Mouse (Mus musculus): ENCODE results near the gene Gmpr.

The Gmpr gene

DNA sequence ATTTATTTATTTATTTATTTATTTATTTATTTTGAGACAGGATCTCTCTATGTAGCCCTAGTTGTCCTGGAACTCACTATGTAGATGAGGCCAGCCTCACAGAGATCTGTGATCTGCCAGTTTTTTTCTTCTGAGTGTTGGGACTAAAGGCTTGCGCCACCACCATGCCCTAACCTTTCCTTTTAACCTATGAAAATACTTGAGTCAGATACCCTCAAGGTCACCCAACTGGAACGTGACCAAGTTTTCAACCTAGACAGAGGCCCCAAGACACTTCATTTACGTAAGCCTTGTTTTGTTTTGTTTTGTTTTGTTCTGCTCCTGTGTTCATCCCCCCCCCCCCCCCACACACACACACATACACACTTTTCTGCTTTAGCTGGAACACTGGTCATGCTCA, 1.7 kb upstream of the Gmpr start:
- no peak for DNase-seq (ENCODE audit: low read depth)

- no peak for DNase-seq (ENCODE audit: low read depth)
Observed at GRCm38 (mm10) chr13:45508495-45508894, 1.3 kb downstream of the Gmpr start.

- no peak for DNase-seq (ENCODE audit: low read depth)
Observed at GRCm38 (mm10) chr13:45509366-45509765, 2.1 kb downstream of the Gmpr start.

- DNase-seq (ENCODE audit: low read depth) = no peak
Observed at GRCm38 (mm10) chr13:45511706-45512435, 4.6 kb downstream of the Gmpr start.

GRCm38 (mm10) chr13:45512531-45512930, 5.3 kb downstream of the Gmpr start:
- DNase-seq (ENCODE audit: low read depth) = no peak

GRCm38 (mm10) chr13:45513009-45513984, 6.1 kb downstream of the Gmpr start:
- DNase-seq (ENCODE audit: low read depth) = no peak

- DNase-seq (ENCODE audit: low read depth) = no peak
Observed at GRCm38 (mm10) chr13:45514115-45514514, 6.9 kb downstream of the Gmpr start.

DNA sequence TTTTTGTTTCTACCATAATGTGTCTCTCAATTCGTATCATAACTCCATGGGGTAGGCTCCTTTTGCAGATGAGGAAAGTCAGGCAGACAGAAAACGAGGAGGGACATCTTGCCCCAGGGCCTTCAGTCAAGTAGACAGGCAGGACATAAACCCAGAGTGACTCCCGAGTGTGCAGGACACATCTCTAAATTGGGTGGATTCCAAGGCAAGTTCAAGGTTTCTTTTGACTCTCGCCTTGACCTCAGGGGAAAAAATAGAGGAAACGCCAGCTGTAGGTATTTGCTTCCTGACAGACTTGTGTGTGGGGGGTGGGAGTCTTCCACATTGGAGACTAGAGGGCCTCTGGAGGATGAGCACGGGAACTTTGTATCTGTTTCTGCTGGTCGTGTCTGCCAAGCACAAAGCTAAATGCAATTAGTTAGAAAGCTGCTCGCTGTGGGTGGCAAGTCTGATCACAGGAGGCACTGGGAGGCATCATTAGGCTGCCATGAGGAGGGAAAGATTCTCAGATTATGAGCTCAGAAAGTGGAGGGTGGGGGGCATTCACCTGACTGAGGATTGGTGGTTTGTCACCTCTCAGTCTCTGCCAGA, 7.7 kb downstream of the Gmpr start:
- no peak for DNase-seq (ENCODE audit: low read depth)

GRCm38 (mm10) chr13:45516501-45517393, 9.5 kb downstream of the Gmpr start:
- no peak for DNase-seq (ENCODE audit: low read depth)

GRCm38 (mm10) chr13:45524305-45524704, 17.1 kb downstream of the Gmpr start:
- no peak for DNase-seq (ENCODE audit: low read depth)

- no peak for DNase-seq (ENCODE audit: low read depth)
Observed at GRCm38 (mm10) chr13:45524791-45525435, 17.7 kb downstream of the Gmpr start.

DNA sequence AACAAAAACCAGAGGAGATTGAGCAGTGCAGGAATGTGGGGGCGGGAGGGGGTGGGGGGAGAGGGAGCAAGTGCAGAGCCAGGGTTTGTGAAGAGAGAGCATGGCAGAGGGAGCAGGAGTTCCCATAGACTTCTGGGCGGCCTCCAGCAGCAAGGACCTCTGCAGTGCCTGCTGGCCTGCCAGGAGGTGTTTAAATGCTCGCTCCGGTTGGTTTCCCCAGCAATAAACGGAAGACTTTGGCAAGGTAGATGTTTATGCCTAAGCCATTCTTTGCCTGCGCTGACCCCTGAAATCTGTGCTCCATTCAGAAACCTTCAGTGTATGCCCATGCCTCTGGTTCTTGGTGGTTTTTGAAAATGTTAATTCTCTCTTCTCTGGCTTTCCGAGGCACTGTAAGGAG, 19.0 kb downstream of the Gmpr start:
- no peak for DNase-seq (ENCODE audit: low read depth)

DNA sequence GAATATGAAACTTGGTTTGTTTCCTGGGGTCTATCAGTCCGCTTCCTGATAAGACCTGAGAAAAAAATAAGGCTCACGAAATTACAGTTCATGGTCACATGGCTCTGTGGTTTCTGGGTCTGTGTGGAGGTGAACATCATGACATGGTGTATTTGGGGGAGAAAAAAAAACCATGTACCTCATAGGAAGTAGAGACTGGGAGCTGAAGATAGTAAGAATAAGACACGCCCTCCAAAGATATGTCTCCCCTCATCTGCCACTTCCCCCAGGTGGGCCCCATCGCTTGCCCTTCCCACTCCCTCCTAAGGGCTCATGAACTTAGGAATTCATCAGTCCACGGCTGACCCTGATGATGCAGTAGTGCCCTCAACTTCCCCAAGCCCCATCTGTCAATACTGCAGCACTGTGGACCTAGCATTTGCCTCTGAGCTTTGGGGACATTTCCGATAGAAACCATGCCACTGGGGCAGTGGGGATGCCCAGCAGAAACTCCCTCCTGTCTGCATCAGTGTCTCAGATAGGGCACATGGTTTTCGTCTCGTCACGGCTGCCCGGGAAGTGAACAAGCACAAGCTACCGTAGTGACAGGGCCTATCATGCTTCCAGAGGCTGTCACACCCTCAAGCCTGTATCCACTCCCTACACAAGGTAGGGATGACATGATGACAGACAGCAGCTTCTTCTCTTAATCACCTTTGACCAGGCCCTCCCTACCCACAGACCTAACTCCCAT, 20.2 kb downstream of the Gmpr start:
- DNase-seq (ENCODE audit: low read depth) = no peak

GRCm38 (mm10) chr13:45528787-45529186, 21.5 kb downstream of the Gmpr start:
- no peak for DNase-seq (ENCODE audit: low read depth)

- no peak for DNase-seq (ENCODE audit: low read depth)
Observed at GRCm38 (mm10) chr13:45530754-45531153, 23.5 kb downstream of the Gmpr start.

DNA sequence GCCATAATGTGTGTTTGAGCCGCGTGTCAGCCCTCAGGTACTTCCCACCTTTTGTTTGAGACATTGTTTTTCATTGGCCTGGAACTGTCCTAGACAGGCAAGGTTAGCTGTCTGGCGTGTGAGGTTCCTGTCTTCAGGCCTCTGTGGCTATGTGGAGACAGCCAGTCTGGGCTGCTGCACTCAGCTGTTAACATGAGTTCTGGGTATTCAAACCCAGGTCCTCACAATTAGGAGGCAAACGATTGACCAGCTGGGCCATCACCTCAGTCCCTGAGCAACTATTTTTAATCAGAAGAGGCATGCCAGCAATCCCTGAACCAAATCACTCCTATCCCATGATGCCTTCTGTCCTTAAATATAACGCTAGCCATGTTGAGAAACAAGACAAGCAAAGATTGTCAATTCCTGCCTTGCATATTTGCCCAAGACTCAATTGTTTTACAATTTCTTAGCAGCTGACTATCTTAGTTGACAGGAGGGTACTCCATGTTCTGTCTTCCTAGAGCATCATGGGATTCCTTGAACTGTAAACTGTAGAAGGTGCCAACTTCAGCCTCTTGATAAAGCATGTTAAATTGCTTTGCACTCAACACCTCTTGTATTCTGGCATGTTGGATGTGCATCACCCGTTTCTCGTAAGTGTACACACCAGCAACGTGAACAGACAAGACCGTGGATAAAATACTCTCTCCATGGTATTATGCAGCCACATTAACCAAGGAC, 28.6 kb downstream of the Gmpr start:
- DNase-seq (ENCODE audit: low read depth) = no peak

- DNase-seq (ENCODE audit: low read depth) = no peak
Observed at GRCm38 (mm10) chr13:45537110-45537509, 29.9 kb downstream of the Gmpr start.

GRCm38 (mm10) chr13:45538091-45538490, 30.8 kb downstream of the Gmpr start:
- no peak for DNase-seq (ENCODE audit: low read depth)

DNA sequence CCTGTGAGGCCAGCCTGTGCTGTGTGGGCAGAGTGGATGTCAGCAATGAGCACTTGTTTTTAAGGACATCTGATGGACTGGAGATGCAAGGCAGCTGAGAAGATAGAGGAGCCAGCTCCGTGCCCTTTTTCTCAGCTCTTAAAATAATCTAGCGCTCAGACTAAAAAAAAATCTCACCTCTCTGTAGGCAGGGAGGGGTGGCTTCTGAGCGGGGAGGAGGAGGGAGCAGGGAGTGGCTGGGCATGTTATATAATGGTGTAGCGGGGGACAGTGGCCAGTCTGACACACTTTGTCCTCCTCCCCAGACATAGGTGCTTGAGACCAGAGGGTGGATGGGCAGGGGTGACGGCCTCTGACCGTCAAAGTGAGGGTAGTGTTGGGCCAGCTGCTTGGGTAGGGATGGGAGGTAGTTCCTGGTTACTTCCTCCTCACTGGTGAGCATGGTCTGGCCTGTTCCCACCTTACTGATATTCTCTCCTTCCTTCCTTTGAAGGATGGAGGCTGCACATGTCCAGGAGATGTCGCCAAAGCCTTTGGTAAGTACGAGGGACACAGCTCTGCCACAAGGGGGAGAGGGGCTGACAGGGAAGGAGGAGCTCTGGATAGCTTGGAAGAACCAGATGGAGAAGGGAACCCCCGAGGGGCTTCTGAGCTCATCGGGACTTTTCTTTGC, 31.4 kb downstream of the Gmpr start:
- peak; percentile 14 for DNase-seq (ENCODE audit: low read depth)

All from induced T-regulatory cell, adult 2 months (primary cell).